Mouse (Mus musculus): ENCODE results near the gene Trim67. TPM values are rescaled to one million over a fixed set of nuclear protein-coding genes. Genes with fewer than 3 reads are reported as not detected.
A peak's percentile ranks its signal among the peaks of the same experiment; 100 is the strongest.

The Trim67 gene
- total RNA-seq, 2 experiments from 2014 or later: not detected

DNA sequence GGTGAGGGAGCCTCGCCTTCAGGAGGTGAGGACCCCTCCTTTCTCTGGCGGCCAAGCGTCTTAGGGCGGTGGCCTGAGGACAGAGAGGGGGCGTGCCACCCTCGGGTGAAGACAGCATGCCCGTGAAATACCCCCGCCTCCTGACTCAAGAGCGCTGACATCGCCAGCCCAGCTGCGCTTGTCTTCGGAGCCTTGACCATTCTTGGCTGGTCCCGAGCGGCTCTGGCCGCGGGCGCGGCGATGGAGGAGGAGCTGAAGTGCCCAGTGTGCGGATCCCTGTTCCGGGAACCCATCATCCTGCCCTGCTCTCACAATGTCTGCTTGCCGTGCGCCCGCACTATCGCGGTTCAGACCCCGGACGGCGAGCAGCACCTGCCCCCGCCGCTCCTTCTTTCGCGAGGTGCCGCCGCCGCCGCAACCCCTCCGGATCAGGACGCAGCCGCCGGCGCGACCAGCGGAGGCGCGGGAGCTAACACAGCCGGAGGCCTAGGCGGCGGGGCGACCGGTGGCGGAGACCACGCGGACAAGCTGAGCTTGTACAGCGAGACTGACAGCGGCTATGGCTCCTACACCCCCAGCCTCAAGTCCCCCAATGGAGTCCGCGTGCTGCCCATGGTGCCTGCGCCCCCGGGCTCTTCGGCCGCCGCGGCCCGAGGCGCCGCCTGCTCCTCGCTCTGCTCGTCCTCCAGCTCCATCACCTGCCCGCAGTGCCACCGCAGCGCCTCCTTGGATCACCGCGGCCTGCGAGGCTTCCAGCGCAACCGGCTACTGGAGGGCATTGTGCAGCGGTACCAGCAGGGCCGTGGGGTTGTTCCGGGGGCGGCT lies 981 bp downstream of the Trim67 start:
- no peak for ATAC-seq (replicated peaks; ENCODE audit: poor library complexity)

DNA sequence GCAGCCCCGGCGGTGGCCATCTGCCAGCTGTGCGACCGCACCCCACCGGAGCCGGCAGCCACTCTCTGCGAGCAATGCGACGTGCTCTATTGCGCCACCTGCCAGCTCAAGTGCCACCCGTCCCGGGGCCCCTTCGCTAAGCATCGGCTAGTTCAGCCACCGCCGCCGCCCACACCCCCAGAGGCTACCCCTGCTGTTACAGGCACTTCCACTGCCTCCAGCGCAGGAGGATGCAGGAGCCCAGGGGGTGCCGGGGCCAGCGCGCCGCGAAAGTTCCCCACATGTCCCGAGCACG lies 1.5 kb downstream of the Trim67 start:
- peak; percentile 49 for ATAC-seq (replicated peaks; ENCODE audit: poor library complexity)

DNA sequence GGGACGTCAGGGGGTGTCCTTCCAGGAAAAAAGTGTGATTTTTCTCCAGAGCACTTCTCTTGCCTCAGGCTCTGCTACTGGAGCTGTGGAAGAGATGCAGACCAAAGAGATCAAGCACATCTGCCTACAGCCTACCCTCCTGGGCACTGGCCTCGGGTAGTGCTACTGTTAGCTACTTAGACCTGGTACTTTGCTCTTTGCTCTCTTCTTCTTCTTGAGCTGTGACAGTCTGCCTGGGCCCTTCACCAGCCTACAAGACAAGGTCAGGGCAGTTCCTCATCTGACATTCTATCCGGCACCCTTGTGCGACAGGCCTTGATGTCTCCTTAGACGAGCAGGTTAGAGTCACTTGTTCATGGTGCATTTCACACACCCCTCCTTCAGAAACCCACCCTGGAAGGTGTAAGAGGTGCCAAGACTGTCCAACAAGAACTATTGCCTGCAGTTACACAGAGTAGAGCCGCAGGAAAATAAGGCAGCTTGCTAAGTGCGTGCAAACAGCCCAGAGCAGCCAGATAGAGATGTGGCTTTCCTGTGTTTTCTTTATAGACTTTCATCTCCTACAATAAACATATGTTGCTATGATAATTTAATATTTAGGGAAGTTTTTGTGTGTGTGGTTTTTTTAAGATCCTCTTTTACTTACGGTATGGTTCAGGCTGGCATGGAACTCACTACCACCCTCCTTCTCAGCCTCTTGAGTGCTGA lies 3.0 kb downstream of the Trim67 start:
- ATAC-seq (replicated peaks; ENCODE audit: poor library complexity): no peak

DNA sequence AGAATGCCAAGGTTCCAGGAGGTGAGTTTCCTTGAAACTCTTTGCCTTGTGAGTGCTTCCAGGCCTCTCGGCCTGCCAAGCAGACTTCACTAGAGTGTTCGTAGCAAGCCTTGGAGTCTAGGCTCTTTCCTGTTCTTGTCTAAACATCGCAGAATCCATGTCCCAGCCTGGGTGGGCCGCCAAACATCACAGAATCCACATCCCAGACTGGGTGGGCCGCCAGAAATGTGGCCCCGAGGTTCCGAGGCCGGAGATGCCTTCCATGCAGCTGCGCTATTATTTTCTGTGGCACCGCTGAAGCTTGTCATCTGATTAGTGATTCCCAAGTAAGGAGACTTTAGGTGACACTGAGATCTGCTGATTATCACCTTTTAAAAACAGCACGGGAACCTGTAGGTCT lies 7.7 kb downstream of the Trim67 start:
- ATAC-seq (replicated peaks; ENCODE audit: poor library complexity): no peak

DNA sequence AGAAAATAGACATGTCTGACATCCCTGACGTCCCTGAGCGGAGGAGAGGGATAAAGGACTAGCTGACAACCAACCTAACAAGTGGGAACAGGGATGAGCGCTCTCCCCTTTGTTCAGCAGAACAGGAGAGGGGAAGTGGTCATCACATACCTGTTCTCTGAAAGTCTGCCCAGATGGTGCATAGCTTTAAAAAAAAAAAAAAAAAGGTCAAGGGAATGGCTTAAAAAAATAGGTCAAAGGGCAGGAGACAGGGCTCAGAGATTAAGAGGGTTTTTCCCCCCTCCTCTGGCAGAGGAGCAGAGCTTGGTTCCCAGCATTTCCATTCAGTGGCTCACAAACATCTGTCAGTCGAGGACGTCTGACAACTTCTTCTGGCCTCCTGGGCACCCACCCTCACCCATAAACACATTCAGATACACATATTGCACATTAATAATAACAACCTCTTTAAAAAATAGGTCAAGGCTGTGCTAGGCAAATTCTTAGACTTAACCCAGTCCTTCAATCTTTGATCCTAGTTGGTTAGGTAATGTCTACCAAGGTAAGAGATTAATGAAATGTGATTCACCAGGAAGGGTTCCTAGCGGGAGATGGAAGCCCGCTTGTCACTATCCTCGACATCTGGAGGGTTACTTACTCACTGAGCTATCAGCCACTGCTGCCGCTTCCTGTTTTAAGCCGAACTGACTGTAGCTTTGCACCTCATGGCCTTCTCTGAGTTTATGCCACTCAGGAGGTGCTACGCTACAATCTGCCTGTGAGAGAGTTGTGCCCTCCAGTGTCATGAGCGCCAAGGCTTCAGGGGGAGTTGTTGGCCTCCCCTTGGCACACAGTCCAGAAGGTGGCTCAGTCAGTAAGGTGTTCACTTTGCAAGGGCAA lies 11.2 kb downstream of the Trim67 start:
- ATAC-seq (replicated peaks; ENCODE audit: poor library complexity): no peak

DNA sequence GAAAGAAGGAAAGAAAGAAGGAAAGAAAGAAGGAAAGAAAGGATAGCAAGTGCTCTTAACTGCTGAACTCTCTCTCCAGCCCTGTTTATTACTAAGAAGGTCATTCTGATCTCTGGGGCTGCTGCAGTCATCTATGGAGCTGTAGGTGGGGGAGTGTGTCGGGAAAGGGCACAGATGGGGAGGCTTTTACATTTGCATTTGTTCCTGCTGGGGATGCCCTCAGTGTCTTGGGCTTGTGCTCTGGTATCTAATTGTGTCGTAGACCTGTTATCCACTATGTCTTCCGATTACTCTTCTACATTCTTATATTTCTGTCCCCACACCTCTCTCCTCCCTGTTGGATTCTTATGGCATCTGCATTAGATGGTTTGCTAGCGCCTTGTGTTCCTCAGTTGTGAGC lies 13.1 kb downstream of the Trim67 start:
- ATAC-seq (replicated peaks; ENCODE audit: poor library complexity): no peak

DNA sequence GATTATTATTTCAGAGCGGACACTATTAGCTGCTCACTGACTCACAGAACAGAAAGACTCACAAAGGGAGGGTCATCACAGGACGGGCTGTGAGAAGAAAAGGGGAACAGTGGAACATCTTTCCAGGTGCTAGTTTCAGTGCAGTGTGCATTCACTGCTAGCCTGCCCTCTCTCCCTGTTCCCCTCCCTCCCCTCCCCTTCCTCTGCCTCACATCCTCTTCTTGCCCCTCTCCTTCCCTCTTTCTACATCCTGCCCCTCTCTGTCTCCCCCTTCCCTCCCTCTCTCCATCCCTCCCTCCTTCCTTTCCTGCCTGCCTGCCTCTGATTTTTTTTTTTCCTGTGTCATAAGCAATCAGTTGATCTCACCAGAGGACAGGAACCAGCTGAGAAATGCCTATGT lies 16.5 kb downstream of the Trim67 start:
- peak; percentile 52; the same call in 1 of the 2 replicates for ATAC-seq (replicated peaks; ENCODE audit: poor library complexity)

DNA sequence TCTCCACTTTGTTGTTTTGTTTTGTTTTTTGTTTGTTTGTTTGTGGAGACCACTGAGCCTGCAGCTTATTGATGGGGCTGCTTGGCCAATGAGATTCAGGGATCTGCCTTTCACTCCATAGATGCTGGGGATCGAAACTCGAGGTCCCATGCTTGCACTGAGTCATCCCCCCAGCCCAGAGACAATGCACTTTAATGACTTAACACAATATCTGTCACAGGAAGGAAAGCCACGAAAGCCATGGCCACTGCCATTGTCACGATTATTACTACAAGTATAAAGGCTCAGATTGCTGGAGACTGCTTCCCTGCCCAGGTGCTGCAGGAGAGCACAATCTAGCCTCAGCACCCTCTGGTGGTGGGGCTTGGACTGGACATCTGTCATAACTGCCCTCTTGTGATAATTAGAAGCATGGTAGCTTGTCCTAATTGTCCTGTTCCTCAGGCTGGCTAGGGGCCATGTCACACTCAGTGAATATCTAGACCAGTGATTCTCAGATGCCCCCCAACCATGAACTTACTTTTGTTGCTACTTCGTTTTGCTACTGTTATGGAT lies 17.2 kb downstream of the Trim67 start:
- peak; percentile 74 for ATAC-seq (replicated peaks; ENCODE audit: poor library complexity)

DNA sequence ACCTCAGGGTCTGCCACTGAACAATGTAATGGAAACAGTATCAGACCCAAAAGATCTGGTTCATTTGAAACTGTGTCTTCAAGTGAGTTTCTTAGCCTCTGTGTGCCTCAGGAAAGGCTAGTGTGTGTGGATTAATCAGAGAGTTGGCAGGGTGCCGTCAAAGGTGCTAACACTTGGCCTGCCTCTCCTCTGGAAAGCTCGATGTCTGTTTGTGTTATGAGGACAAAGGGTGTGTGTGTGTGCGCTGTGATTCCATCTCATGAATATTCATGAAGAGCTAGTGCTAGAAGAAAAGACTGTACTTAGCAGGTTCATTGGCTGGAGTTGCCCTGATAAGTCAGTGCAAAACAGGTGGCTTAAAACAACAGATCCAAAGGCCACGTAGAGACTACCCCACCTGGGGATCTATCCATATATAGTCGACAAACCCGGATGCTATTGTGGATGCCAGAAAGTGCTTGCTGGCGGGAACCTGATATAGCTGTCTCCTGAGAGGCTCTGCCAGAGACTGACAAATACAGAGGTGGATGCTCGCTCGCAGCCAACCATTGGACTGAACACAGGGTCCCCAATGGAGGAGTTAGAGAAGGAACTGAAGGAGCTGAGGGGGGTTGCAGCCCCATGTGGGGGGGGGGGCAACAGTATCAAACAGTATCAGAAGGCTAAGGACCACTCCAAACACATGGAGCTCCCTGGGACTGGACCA lies 17.9 kb downstream of the Trim67 start:
- ATAC-seq (replicated peaks; ENCODE audit: poor library complexity): no peak

DNA sequence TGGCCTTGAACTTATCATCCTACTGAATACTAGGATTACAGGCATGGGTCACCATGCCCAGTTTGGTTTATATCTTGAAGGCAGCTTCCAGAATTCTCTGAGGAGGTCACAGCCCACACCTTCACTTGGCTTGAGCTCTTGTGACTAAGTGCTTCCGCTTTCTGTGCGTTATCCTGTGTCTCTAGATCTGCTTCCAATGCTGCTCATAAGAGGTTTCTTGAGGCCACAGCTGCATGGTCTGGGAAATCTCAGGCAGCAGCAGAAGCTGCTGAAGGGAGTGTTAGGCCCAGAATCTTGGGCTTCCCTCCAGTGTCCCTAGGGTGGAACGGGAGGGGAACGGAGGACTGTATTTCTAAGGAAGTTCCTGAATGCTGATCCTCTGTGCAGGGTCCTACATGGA lies 20.4 kb downstream of the Trim67 start:
- ATAC-seq (replicated peaks; ENCODE audit: poor library complexity): no peak

DNA sequence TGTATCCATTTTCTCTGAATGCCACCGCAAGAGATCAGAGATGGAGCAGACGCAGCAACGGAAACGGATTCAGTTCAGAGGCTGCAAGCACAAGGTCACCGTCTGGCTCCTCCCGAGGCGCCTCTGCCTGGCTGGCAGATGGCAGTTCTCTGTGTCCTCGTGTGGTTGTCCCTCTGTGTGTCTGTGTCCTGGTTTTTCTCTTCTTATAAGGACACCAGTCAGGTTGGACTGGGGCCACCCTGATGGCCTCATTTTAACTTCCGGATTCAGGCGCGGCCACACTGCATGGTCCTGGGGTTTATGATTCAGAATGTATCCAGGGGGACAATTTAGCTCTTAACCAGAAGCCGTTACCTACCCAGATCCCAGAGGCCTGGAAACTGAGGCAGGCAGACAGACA lies 23.0 kb downstream of the Trim67 start:
- ATAC-seq (replicated peaks; ENCODE audit: poor library complexity): no peak

DNA sequence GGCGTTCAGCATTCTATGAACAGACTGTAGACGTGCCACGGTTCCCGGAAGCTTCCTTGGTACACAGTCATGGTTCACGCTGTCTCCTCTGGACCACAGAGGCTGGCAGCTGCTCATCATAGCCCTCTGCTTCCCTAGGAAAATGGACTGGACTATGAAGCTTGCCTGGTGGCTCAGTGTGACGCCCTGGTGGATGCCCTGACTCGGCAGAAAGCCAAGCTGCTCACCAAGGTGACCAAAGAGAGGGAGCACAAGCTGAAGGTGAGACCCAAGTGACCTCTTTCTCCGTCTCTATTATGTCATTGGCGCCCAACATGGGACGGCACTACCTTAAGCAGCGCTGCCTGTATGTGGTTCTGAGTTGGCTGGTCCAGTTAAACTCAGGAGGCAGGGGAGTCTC lies 24.0 kb downstream of the Trim67 start:
- ATAC-seq (replicated peaks; ENCODE audit: poor library complexity): no peak

DNA sequence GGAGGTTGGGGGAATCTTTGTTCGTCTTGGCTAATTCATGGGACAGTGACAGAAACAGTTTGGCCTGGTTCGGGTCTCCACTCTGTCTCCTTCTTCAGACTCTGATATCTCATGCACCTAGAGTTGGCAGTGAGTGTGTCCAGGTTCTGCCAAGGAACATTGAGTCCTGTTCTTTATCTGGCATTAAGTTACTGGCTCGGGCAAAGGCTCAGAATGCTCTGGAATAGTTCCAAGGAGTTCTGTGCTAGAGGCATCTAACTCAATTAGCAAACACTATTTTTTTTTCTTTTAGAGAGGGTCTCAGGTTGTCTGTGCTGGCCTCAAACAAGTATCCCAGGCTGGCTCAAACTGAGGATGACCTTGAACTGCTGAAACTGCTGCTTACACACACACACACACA lies 24.5 kb downstream of the Trim67 start:
- no peak for ATAC-seq (replicated peaks; ENCODE audit: poor library complexity)

DNA sequence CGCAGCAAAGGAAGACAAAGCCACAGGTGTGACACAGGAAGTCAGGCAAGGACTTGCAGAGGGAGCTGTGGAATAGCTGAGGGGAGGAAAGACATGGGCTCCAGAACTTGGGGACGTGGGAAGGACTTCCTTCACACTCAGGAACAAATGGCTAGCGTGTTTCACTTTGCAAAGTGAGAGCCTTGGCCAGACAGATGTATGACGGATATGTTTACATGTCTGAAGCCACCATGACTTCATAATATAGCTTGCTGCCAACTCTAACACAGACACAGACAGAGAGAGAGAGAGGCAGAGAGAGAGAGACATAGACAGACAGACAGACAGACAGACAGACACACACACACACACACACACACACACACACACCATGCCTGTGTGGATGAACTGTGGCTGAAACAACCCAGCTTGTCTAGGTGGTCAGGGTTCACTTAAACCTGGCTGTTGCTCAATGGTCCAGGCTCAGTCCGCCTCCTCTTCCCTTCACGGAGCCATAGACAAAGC lies 26.8 kb downstream of the Trim67 start:
- no peak for ATAC-seq (replicated peaks; ENCODE audit: poor library complexity)

DNA sequence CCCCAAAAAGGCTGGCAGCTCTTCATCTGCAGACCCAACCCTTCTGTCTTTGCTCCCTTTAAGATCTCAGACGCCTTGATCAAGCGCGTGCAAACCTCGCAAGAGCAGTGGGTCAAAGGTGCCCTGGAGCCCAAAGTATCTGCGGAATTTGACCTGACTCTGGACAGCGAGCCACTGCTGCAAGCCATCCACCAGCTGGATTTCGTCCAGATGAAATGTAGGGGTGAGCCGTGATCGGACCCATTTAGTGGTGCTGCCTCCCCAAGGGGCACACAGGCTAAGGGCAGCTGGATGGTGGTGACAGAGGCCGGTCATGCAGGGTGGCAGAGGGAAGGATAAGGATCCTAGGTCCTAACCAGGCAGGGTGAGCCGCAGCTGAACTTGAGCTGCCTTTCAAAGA lies 27.2 kb downstream of the Trim67 start:
- no peak for ATAC-seq (replicated peaks; ENCODE audit: poor library complexity)

DNA sequence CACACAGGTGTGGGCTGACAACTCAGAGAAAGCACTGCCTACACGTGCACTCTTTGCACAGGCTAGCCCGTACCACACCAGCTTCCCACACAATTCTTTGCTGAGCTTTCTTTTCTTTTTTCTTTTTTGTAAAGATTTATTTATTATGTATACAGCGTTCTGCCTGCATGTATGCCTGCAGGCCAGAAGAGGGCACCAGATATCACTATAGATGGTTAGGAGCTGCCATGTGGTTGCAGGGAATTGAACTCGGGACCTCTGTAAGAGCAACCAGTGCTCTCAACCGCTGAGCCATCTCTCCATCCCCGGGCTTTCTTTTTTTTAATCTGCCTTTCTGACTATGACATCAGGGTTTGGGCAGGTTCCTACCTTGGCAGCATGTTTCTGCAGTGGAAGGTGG lies 30.6 kb downstream of the Trim67 start:
- ATAC-seq (replicated peaks; ENCODE audit: poor library complexity): no peak

DNA sequence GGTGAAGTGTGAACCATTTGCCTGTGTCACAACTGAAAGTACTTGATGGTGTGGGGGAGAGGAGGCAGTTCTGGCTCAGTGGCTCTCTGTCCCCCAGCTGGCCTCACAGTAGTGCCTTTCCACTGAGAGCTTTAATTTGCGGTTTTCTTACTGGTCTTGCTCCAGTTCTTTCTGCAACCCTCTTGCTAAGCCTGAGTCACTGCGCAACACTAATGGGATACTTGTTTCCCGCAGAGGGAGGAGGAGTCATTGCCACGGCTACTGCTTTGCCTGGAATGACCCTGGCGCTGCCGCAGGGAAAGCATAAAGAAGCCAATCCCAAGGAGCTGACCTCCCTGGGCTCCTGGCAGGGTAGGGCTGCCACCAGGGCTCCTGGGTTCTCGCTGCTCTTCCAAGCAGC lies 33.8 kb downstream of the Trim67 start:
- ATAC-seq (replicated peaks; ENCODE audit: poor library complexity): peak; percentile 43

DNA sequence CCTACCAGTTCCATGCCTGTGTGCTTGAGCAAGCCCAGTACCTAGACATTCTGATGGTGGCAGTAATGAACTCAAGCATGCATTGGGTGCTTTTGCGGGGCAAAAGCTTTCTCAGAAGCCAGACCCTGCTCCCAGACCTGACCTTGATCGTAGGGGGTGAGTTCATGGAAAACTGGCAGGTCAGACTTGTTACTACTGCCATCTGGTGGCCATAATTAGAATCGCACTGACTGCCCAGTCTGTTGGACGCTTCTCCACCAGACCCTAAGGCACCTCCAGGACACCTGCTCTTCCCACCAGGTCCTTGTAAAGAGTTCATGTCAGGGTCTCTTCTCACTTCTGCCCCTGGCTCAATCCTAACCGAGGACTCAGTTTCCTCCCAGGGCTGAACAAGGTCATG lies 34.5 kb downstream of the Trim67 start:
- peak; percentile 70 for ATAC-seq (replicated peaks; ENCODE audit: poor library complexity)

DNA sequence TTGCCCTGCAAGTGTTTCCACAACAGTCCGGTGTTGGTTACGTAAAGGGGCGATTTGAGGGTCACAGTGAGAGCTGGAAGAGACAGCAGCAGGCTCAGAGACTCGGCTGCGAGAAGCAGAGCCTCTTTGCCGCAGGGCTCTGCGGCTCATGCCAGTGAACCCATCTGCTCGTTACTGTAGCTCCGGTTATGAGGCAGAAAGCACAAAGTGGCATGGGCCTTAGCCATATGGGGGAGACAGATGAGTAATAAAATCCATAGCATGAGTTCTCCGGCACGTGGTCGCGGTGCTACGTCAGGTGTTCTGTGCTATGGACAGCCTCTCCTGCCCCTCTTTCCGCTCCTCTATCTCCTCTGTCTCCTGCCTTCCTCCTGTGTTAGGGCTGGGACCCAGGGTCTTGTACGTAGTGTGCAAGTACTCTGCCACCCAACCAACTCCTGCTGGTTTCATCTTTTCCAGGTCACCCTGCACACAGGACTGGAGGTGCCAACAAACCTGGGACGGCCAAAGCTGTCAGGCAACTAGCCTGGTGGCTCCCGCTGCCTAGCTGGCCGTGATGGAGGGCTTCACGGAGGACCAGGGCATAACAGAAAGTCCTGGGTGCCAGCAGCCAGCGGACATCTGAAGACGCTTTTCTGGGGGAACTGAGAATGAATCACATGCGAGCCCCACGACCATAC lies 35.8 kb downstream of the Trim67 start:
- ATAC-seq (replicated peaks; ENCODE audit: poor library complexity): no peak

DNA sequence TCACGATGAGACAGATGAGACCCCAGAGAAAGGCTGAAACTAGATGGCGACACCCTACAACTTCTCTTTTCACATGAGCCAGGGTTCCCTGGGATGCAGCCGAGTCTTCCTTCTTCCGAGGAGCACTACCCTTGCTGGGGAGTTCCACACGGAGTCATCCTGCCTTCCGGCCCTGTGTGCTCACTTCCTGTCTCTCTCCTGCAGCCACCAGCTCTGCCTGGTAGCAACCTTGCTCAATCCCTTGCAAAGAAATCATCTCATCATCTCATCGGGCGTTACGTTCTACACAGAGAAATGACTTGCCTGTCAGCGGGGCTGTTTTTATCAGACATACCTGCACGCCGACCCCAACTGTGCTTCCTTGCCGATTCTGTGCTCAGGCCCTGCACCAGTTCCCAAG lies 37.2 kb downstream of the Trim67 start:
- ATAC-seq (replicated peaks; ENCODE audit: poor library complexity): peak; percentile 79
